Mouse (Mus musculus) forebrain, embryonic 16.5 days (tissue): ENCODE data around the gene Cd52. TPM values are rescaled to one million over a fixed set of nuclear protein-coding genes. Genes with fewer than 3 reads are reported as not detected.

Source experiments
- ATAC-seq: fragments of 200-750 bp; cut with Nextera tagmentation; 2 replicates; pipeline ENCODE4 v1.8.0; 2017; ENCODE audit warnings: mild to moderate bottlenecking, moderate library complexity
- H3K27ac ChIP-seq: fragments of 300-500 bp; sonication (generic); 2 replicates; pipeline ENCODE4 v1.5.1; 2014; ENCODE audit warnings: low read length, control low read depth
- H3K27me3 ChIP-seq: fragments of 300-500 bp; sonication (generic); replicated peaks from 2 replicates; pipeline ENCODE4 v1.6.1; 2014; ENCODE audit warnings: low read length; ENCODE audit not compliant: control insufficient read depth, insufficient read depth
- H3K36me3 ChIP-seq: fragments of 300-500 bp; sonication (generic); 2 replicates; pipeline ENCODE4 v1.6.1; 2014; ENCODE audit not compliant: control insufficient read depth, insufficient read depth
- H3K4me1 ChIP-seq: fragments of 300-500 bp; sonication (generic); replicated peaks from 2 replicates; pipeline ENCODE4 v1.6.1; 2014; ENCODE audit warnings: low read length; ENCODE audit not compliant: control insufficient read depth, insufficient read depth
- H3K4me2 ChIP-seq: fragments of 300-500 bp; sonication (generic); 2 replicates; pipeline ENCODE4 v1.6.1; 2014; ENCODE audit warnings: mild to moderate bottlenecking, low read length, control low read depth
- H3K4me3 ChIP-seq: fragments of 300-500 bp; sonication (generic); replicated peaks from 2 replicates; pipeline ENCODE4 v1.5.1; 2014; ENCODE audit warnings: mild to moderate bottlenecking, low read length, control low read depth
- H3K9ac ChIP-seq: fragments of 300-500 bp; sonication (generic); replicated peaks from 2 replicates; pipeline ENCODE4 v1.6.1; 2014; ENCODE audit warnings: low read depth, low read length, control low read depth
- H3K9me3 ChIP-seq: fragments of 300-500 bp; sonication (generic); 2 replicates; pipeline ENCODE4 v1.6.1; 2016; ENCODE audit warnings: low read length; ENCODE audit not compliant: control insufficient read depth
- WGBS: fragments of 180-500 bp; shearing (Covaris S2); extraction: QIAGEN DNeasy Blood & Tissue Kit; methylation state at CpG from one replicate; pipeline ENCODE4 v1.1.7; 2014; 5-methylcytosine and 5-hydroxymethylcytosine counted together
- polyA plus RNA-seq: library from polyadenylated mRNA; unstranded; fragments of >200 nt; fragmentation: Nextera tagmentation; extraction: Ambion mirVana; gene quantifications from 2 replicates; pipeline ENCODE4 v1.2.1, GENCODE M21; 2015

The Cd52 gene
- polyA plus RNA-seq, 1 experiment from 2014 or later = 1.4 TPM

DNA sequence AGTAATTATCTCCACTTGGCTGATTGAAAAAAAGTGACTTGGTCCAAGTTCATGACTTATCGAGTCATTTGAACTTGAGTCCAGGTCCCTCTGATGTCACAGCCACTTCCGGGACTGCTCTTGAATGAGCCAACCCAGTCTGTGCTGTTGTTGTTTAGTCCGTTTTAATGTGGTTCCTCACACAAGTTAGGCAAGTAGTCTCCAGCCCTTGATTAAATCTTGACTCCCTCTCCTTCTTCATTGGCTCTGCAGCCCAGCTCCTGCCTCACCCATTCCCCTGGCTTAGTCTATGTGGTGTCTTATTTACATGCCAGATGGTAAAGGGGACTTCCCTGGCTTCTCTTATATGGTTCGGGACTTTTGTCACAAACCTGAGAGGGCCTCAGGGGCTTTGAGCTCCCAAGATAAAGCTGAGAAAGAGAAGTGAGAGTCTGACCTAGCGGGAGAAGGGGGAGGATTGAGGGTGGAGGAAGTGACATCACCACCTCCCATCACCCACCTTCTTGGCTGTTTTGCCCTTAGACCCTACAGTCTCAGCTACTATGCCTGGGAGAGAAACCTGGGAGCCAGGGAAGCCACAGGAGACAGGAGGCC, 2.2 kb upstream of the Cd52 start:
- no peak overlapping the region for H3K27ac ChIP-seq
- H3K36me3 ChIP-seq = no peaks in the 10 kb centered on the region
- no peak overlapping the region for H3K4me2 ChIP-seq
- ATAC-seq = no peak
- H3K27me3 ChIP-seq = no peaks in the 10 kb centered on the region
- WGBS = 87% methylated on average over 5 of the region's 5 CpGs
- no peaks in the 10 kb centered on the region for H3K4me1 ChIP-seq
- no peak overlapping the region for H3K4me3 ChIP-seq
- no peak overlapping the region for H3K9ac ChIP-seq
- no peaks in the 10 kb centered on the region for H3K9me3 ChIP-seq

DNA sequence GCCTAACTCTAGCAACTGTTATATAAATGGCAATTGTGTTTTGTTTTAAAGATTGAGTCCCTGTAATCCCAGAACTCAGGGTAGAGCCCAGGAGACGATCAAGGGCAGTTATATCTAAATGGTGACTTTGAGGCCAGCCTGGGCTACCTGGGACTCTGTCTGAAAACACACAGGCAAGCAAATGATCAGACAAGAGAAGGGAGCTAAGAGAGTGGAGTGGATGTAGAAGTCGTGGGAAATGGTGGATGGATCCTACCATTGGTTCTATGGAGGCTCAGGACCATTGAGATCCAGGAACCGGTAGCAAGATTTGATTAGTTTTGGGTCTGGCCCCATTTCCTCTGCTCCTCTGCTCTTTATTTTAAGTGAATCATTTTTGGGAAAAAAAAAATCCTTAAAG, 1.2 kb upstream of the Cd52 start:
- Histone ChIP-seq H3K4me1 (no peaks in the 10 kb centered on the region), H3K9me3 (no peaks in the 10 kb centered on the region), H3K36me3 (no peaks in the 10 kb centered on the region), H3K27me3 (no peaks in the 10 kb centered on the region), H3K4me2 (no peak overlapping the region), H3K4me3 (no peak overlapping the region), H3K9ac (no peak overlapping the region), H3K27ac (no peak overlapping the region)
- WGBS = 83% methylated on average over 3 of the region's 3 CpGs
- no peak for ATAC-seq

DNA sequence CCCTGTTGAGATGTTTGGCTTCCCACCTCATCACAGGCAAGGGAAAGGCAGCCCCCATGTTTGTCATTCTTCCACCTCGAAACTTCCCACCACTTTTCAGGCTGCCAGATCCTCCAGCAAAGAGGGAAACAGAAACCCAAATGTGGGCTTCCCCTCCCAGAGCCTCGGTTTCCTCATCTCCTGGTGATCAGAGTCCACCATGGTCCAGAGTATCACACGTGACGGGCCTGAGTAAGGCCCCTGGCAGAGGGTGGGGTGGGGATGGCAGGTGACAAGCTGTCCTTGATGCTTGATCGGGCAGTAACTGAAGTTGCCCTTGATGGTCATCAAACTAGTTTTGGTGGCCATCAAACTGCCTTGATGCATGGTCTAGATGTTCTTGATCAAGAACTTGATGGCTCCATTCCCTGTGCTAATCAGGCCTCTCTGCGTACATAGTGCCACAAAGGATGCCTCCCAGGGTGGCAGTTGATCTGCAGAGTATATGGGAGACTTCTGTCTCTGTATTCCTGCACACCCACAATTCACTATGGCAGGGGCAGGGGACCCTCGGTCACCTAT, 798 bp downstream of the Cd52 start:
- no peaks in the 10 kb centered on the region for H3K36me3 ChIP-seq
- H3K4me2 ChIP-seq = no peak overlapping the region
- no peak for ATAC-seq
- no peaks in the 10 kb centered on the region for H3K4me1 ChIP-seq
- WGBS = 90% methylated on average over 7 of the region's 7 CpGs
- no peak overlapping the region for H3K27ac ChIP-seq
- H3K9me3 ChIP-seq = no peaks in the 10 kb centered on the region
- H3K27me3 ChIP-seq = no peaks in the 10 kb centered on the region
- no peak overlapping the region for H3K9ac ChIP-seq
- no peak overlapping the region for H3K4me3 ChIP-seq

DNA sequence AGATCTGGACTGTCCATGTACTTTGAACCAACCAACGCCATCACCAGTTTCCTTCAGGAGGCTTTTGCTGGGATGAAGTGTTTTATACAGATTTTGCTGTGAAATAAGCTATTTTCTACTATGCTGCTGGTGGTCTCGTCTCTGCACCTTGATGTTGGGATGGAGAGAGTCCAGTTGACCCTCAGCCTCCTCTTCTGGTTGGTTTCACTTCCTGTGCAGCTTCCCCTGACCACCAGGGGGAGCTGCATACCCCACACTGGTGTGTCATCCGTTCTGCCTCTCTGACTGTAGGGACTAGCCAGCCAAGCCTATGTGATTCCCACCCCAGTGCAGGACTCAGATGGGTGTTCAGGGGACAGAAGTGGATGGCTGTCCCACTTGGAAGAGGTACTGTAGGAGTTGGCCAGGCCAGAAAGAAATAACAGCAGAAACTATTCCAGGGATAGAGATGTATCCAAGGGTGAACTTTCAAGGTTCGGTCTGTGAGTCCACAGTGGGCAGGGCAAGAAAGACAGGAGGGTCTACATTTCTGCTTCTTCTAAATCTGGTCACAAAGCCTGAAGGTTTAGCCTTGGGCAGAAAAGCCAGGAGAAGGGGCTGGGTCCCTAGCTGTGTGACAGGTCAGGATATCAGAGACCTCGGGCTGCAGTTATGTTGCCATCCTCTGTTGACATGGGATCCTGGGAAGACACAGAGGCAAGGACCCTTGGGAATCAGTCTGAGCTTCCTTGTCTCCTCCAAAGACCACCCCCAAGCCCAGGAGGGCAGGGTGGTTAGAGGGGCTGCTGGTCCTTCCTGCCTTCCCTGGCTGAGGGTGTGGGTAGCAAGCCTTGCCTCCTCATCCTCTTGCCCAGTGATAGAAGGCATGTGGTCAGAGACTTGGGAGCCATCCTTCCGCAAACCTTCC, 2.2 kb downstream of the Cd52 start:
- no peaks in the 10 kb centered on the region for H3K9me3 ChIP-seq
- no peak overlapping the region for H3K9ac ChIP-seq
- H3K4me3 ChIP-seq = no peak overlapping the region
- ATAC-seq = no peak
- H3K4me1 ChIP-seq = no peaks in the 10 kb centered on the region
- H3K27me3 ChIP-seq = no peaks in the 10 kb centered on the region
- WGBS = 73% methylated on average over 6 of the region's 6 CpGs
- H3K27ac ChIP-seq = no peak overlapping the region
- no peaks in the 10 kb centered on the region for H3K36me3 ChIP-seq
- H3K4me2 ChIP-seq = no peak overlapping the region

DNA sequence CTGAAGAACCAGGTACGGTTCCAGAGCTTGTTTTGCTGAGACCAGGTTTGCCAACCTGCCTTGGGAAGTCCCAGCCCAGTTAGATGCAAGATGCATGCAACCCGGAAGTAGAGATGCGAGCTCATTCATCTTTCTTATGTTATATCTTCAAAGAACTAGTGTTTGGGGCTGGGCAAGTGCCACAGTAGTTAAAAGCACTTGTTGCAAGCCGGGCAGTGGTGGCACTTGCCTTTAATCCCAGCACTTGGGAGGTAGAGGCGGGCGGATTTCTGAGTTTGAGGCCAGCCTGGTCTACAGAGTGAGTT, 3.7 kb downstream of the Cd52 start:
- H3K36me3 ChIP-seq = no peaks in the 10 kb centered on the region
- H3K4me1 ChIP-seq = no peaks in the 10 kb centered on the region
- no peak overlapping the region for H3K4me3 ChIP-seq
- H3K27ac ChIP-seq = no peak overlapping the region
- H3K27me3 ChIP-seq = no peaks in the 10 kb centered on the region
- H3K9ac ChIP-seq = no peak overlapping the region
- no peaks in the 10 kb centered on the region for H3K9me3 ChIP-seq
- no peak for ATAC-seq
- 86% methylated on average over 6 of the region's 6 CpGs for WGBS
- H3K4me2 ChIP-seq = no peak overlapping the region

DNA sequence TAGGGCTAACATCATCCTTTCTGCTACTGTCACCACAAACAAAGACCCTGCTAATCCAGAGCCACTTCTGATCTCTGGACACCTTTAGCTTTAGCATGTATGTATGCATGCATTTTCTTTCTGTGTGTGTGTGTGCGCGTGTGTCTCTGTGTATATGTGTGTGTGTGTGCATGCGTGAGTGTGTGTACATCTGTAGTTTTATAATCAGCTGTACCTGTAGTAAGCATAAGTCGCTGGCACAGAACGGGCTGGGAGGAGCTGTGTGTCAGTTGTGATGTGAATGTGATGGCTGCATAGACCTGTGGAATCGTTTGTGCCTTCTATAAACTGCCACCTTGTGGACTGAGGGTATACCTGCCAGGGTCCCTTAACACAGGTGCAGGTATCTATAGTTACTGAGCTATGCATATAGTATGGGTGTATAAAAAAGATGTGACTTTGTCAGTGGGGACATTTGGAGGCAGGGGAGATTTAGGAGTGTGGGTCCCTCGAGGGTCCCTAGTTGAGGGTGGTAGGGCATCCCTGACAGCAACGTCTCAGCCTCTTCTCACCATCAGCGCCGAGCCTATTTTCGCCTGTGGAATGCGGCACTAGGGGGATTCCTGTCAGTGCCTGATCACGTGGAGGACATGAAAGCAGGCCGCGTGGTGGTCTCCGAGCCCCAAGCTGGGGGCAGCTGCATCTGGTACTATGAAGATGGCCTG, 4.2 kb downstream of the Cd52 start:
- Histone ChIP-seq H3K36me3 (no peaks in the 10 kb centered on the region), H3K9ac (no peak overlapping the region), H3K27me3 (no peaks in the 10 kb centered on the region), H3K9me3 (no peaks in the 10 kb centered on the region), H3K4me2 (no peak overlapping the region), H3K4me1 (no peaks in the 10 kb centered on the region), H3K4me3 (no peak overlapping the region), H3K27ac (no peak overlapping the region)
- no peak for ATAC-seq
- WGBS = 87% methylated on average over 16 of the region's 16 CpGs

DNA sequence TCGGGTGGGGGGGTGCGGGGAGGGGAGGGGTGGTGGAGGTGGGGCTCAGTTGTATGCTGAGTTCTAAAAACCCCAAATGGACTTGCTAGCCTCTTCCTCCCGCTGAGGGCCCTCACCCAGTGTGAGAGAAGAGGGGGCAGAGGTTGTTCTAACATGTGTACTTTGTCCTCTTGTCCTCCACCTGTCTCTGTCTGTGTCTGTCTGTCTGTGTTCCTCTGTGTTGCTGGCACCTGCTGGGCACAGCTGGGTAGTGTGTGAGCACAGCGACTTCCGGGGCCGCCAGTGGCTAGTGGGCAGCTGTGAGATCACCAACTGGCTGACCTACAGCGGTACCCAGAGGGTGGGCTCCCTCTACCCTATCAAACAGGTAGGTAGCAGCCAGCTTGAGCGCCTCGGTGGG, 5.9 kb downstream of the Cd52 start:
- WGBS = 84% methylated on average over 9 of the region's 9 CpGs
- H3K4me1 ChIP-seq = no peaks in the 10 kb centered on the region
- no peak overlapping the region for H3K4me2 ChIP-seq
- ATAC-seq = no peak
- no peak overlapping the region for H3K27ac ChIP-seq
- no peaks in the 10 kb centered on the region for H3K9me3 ChIP-seq
- no peak overlapping the region for H3K9ac ChIP-seq
- H3K4me3 ChIP-seq = no peak overlapping the region
- H3K36me3 ChIP-seq = no peaks in the 10 kb centered on the region
- H3K27me3 ChIP-seq = no peaks in the 10 kb centered on the region

DNA sequence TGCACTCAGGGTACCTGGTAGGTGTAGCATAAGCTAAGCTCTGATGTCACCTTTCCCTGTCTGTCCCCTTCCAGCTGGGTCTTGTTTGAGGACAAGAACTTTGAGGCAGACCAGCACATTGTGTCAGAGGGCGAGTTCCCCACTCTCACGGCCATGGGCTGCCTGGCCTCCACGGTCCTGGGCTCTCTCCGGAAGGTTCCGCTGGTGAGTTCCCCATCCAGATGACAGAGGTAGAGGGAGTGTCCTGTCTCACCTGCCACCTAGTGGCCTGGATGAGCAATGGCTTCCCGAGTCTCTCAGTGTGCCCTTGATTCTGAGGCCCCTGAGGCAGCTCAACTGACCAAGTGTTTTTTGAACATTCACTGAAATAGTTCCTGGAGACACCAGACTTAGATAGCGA, 7.5 kb downstream of the Cd52 start:
- Histone ChIP-seq H3K27ac (no peak overlapping the region), H3K9ac (no peak overlapping the region), H3K4me1 (peaks cover 1% of the 10 kb centered on the region; the same call in 1 of the 2 replicates), H3K9me3 (no peaks in the 10 kb centered on the region), H3K27me3 (peaks cover 3% of the 10 kb centered on the region; the same call in 1 of the 2 replicates), H3K4me2 (no peak overlapping the region), H3K4me3 (no peak overlapping the region), H3K36me3 (no peaks in the 10 kb centered on the region)
- 47% methylated on average over 7 of the region's 7 CpGs for WGBS
- 0 out of 2 replicates have a peak, but pooled peaks have one; percentile 33 for ATAC-seq

DNA sequence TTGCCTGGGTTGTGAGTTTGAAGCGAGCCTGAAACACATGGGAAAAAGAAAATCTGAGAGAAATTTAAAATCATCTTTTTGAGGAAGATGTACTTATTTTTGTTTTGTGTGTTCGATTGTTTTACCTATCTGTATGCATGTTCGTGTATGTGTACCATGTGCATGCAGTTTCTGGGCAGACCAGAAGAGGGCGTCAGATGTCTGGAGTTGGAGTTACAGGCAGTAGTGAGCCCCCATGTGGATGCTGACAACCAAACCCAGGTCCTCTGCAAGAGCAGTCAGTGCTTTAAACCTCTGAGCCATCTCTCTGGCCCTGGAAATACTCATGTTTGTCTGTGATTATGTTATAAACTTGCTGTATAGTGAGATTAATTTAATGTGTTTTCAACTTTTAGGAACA, 9.9 kb downstream of the Cd52 start:
- Histone ChIP-seq H3K27me3 (peaks cover 8% of the 10 kb centered on the region; the same call in 1 of the 2 replicates), H3K4me3 (no peak overlapping the region), H3K4me2 (no peak overlapping the region), H3K27ac (no peak overlapping the region), H3K36me3 (no peaks in the 10 kb centered on the region), H3K9me3 (no peaks in the 10 kb centered on the region), H3K9ac (no peak overlapping the region), H3K4me1 (peaks cover 7% of the 10 kb centered on the region)
- no peak for ATAC-seq
- WGBS = 88% methylated on average over 4 of the region's 4 CpGs
